Mouse (Mus musculus) kidney, embryonic 14.5 days (tissue): ENCODE measurements at regions not wholly inside any gene's neighbourhood (a gene's known extent, or its start where the extent isn't known, plus 50 kb on each side); places are given as distances from the start of the nearest gene placed in this dataset.

ENCODE experiments used
- ATAC-seq: fragments of 200-750 bp; cut with Nextera tagmentation; 2 replicates; pipeline ENCODE4 v1.8.0; 2017; ENCODE audit warnings: moderate number of reproducible peaks, mild to moderate bottlenecking, moderate TSS enrichment, moderate library complexity; ENCODE audit not compliant: low FRiP score, low TSS enrichment
- H3K27ac ChIP-seq: fragments of 300-500 bp; sonication (generic); 2 replicates; pipeline ENCODE4 v1.5.1; 2014; ENCODE audit warnings: low read depth, mild to moderate bottlenecking, low read length, moderate library complexity, mixed read lengths
- H3K27me3 ChIP-seq: fragments of 300-500 bp; sonication (generic); 2 replicates; pipeline ENCODE4 v1.6.1; 2014; ENCODE audit warnings: mild to moderate bottlenecking, low read length; ENCODE audit not compliant: control insufficient read depth, insufficient read depth
- H3K36me3 ChIP-seq: fragments of 300-500 bp; sonication (generic); 2 replicates; pipeline ENCODE4 v1.6.1; 2014; ENCODE audit warnings: low read length, mixed read lengths; ENCODE audit not compliant: control insufficient read depth, insufficient read depth
- H3K4me1 ChIP-seq: fragments of 300-500 bp; sonication (generic); 2 replicates; pipeline ENCODE4 v1.6.1; 2014; ENCODE audit warnings: low read length, mixed read lengths; ENCODE audit not compliant: control insufficient read depth, insufficient read depth
- H3K4me2 ChIP-seq: fragments of 300-500 bp; sonication (generic); replicated peaks from 2 replicates; pipeline ENCODE4 v1.6.1; 2014; ENCODE audit warnings: low read depth, mild to moderate bottlenecking, low read length
- H3K4me3 ChIP-seq: fragments of 300-500 bp; sonication (generic); 2 replicates; pipeline ENCODE4 v1.5.1; 2014; ENCODE audit warnings: mild to moderate bottlenecking, low read length
- H3K9ac ChIP-seq: fragments of 300-500 bp; sonication (generic); 2 replicates; pipeline ENCODE4 v1.6.1; 2014; ENCODE audit warnings: low read depth, mild to moderate bottlenecking, low read length, moderate library complexity
- H3K9me3 ChIP-seq: fragments of 300-500 bp; sonication (generic); 2 replicates; pipeline ENCODE4 v1.6.1; 2016; ENCODE audit warnings: low read length; ENCODE audit not compliant: control insufficient read depth
- WGBS: fragments of 180-500 bp; shearing (Covaris S2); extraction: QIAGEN DNeasy Blood & Tissue Kit; methylation state at CpG from one replicate; pipeline ENCODE4 v1.1.7; 2014; 5-methylcytosine and 5-hydroxymethylcytosine counted together

- no peaks in the 10 kb centered on the region for H3K27me3 ChIP-seq
- no peak overlapping the region for H3K4me2 ChIP-seq
- H3K4me1 ChIP-seq = no peaks in the 10 kb centered on the region
- H3K4me3 ChIP-seq = no peak overlapping the region
- H3K9me3 ChIP-seq = no peaks in the 10 kb centered on the region
- no peaks in the 10 kb centered on the region for H3K36me3 ChIP-seq
- ATAC-seq = no peak
- H3K27ac ChIP-seq = no peak overlapping the region
- no peak overlapping the region for H3K9ac ChIP-seq
- 61% methylated on average over 1 of the region's 1 CpGs for WGBS
Measured at GRCm38 (mm10) chr16:12982681-12983080, 126.8 kb upstream of the Ercc4 start.

GRCm38 (mm10) chr16:13001288-13001880 is 108.1 kb upstream of the Ercc4 start:
- no peaks in the 10 kb centered on the region for H3K4me1 ChIP-seq
- H3K4me3 ChIP-seq = no peak overlapping the region
- no peak overlapping the region for H3K4me2 ChIP-seq
- 26% methylated on average over 1 of the region's 1 CpGs for WGBS
- ATAC-seq = peak; percentile 85
- no peaks in the 10 kb centered on the region for H3K27me3 ChIP-seq
- H3K9me3 ChIP-seq = no peaks in the 10 kb centered on the region
- H3K27ac ChIP-seq = no peak overlapping the region
- H3K9ac ChIP-seq = no peak overlapping the region
- no peaks in the 10 kb centered on the region for H3K36me3 ChIP-seq

- no peak for ATAC-seq
- no peak overlapping the region for H3K4me2 ChIP-seq
- WGBS = 77% methylated on average over 5 of the region's 5 CpGs
- H3K9ac ChIP-seq = no peak overlapping the region
- H3K36me3 ChIP-seq = no peaks in the 10 kb centered on the region
- H3K27me3 ChIP-seq = no peaks in the 10 kb centered on the region
- H3K4me1 ChIP-seq = no peaks in the 10 kb centered on the region
- H3K9me3 ChIP-seq = no peaks in the 10 kb centered on the region
- no peak overlapping the region for H3K27ac ChIP-seq
- no peak overlapping the region for H3K4me3 ChIP-seq
Measured at GRCm38 (mm10) chr16:13012863-13013262, 96.6 kb upstream of the Ercc4 start.

- 43% methylated on average over 10 of the region's 10 CpGs for WGBS
- no peak overlapping the region for H3K27ac ChIP-seq
- ATAC-seq = peak; percentile 62; the same call in 1 of the 2 replicates
Measured at GRCm38 (mm10) chr16:13013891-13014644, 95.4 kb upstream of the Ercc4 start.

GRCm38 (mm10) chr16:13022875-13023274 is 86.6 kb upstream of the Ercc4 start:
- no peaks in the 10 kb centered on the region for H3K4me1 ChIP-seq
- H3K36me3 ChIP-seq = no peaks in the 10 kb centered on the region
- no peaks in the 10 kb centered on the region for H3K9me3 ChIP-seq
- H3K27me3 ChIP-seq = no peaks in the 10 kb centered on the region
- no peak for ATAC-seq
- no peak overlapping the region for H3K4me2 ChIP-seq
- WGBS = 58% methylated on average over 4 of the region's 4 CpGs
- no peak overlapping the region for H3K4me3 ChIP-seq
- H3K9ac ChIP-seq = no peak overlapping the region
- no peak overlapping the region for H3K27ac ChIP-seq

More at GRCm38 (mm10) chr16:13013891-13014644, 95.4 kb upstream of the Ercc4 start:
- Histone ChIP-seq H3K27me3 (no peaks in the 10 kb centered on the region), H3K9me3 (no peaks in the 10 kb centered on the region), H3K4me3 (no peak overlapping the region), H3K9ac (no peak overlapping the region), H3K4me2 (no peak overlapping the region), H3K4me1 (no peaks in the 10 kb centered on the region), H3K36me3 (no peaks in the 10 kb centered on the region)

- Histone ChIP-seq H3K4me2 (no peak overlapping the region), H3K27me3 (no peaks in the 10 kb centered on the region), H3K9ac (no peak overlapping the region), H3K4me3 (no peak overlapping the region), H3K27ac (no peak overlapping the region), H3K36me3 (no peaks in the 10 kb centered on the region), H3K4me1 (no peaks in the 10 kb centered on the region), H3K9me3 (no peaks in the 10 kb centered on the region)
- 36% methylated on average over 3 of the region's 3 CpGs for WGBS
- ATAC-seq = no peak
Measured at GRCm38 (mm10) chr16:13025393-13025792, 84.1 kb upstream of the Ercc4 start.

GRCm38 (mm10) chr16:13034136-13034535 is 75.3 kb upstream of the Ercc4 start:
- Histone ChIP-seq H3K9ac (no peak overlapping the region), H3K4me1 (no peaks in the 10 kb centered on the region), H3K27ac (no peak overlapping the region), H3K4me3 (no peak overlapping the region), H3K4me2 (no peak overlapping the region), H3K9me3 (no peaks in the 10 kb centered on the region), H3K27me3 (no peaks in the 10 kb centered on the region), H3K36me3 (no peaks in the 10 kb centered on the region)
- ATAC-seq = no peak
- 80% methylated on average over 5 of the region's 5 CpGs for WGBS

- H3K4me3 ChIP-seq = no peak overlapping the region
- 87% methylated on average over 4 of the region's 4 CpGs for WGBS
- no peak overlapping the region for H3K27ac ChIP-seq
Measured at GRCm38 (mm10) chr16:13036596-13036995, 72.9 kb upstream of the Ercc4 start.

More at GRCm38 (mm10) chr16:13036596-13036995, 72.9 kb upstream of the Ercc4 start:
- no peak overlapping the region for H3K4me2 ChIP-seq
- no peak overlapping the region for H3K9ac ChIP-seq
- ATAC-seq = no peak
- H3K27me3 ChIP-seq = no peaks in the 10 kb centered on the region
- H3K4me1 ChIP-seq = 0 out of 2 replicates have a peak, but pooled peaks cover 5% of the 10 kb centered on the region
- no peaks in the 10 kb centered on the region for H3K9me3 ChIP-seq
- no peaks in the 10 kb centered on the region for H3K36me3 ChIP-seq
